Mouse (Mus musculus): ENCODE measurements at regions not wholly inside any gene's neighbourhood (a gene's known extent, or its start where the extent isn't known, plus 50 kb on each side); places are given as distances from the start of the nearest gene placed in this dataset.

GRCm38 (mm10) chr14:104676810-104677209, 154.4 kb upstream of the Rnf219 start:
- DNase-seq (ENCODE audit: low spot score in 2 of 2): no peak

GRCm38 (mm10) chr14:104661696-104662095, 139.3 kb upstream of the Rnf219 start:
- DNase-seq (ENCODE audit: low spot score in 2 of 2): no peak

- DNase-seq (ENCODE audit: low spot score in 2 of 2): no peak
Measured at GRCm38 (mm10) chr14:104658751-104659150, 136.3 kb upstream of the Rnf219 start.

GRCm38 (mm10) chr14:104649980-104650379, 127.5 kb upstream of the Rnf219 start:
- DNase-seq (ENCODE audit: low spot score in 2 of 2): no peak

GRCm38 (mm10) chr14:104644626-104645025, 122.2 kb upstream of the Rnf219 start:
- DNase-seq (ENCODE audit: low spot score in 2 of 2): no peak

GRCm38 (mm10) chr14:104642783-104643182, 120.3 kb upstream of the Rnf219 start:
- no peak for DNase-seq (ENCODE audit: low spot score in 2 of 2)

- no peak for DNase-seq (ENCODE audit: low spot score in 2 of 2)
Measured at GRCm38 (mm10) chr14:104639300-104639699, 116.9 kb upstream of the Rnf219 start.

- no peak for DNase-seq (ENCODE audit: low spot score in 2 of 2)
Measured at GRCm38 (mm10) chr14:104611467-104611866, 89.0 kb upstream of the Rnf219 start.

GRCm38 (mm10) chr14:104610378-104610777, 87.9 kb upstream of the Rnf219 start:
- no peak for DNase-seq (ENCODE audit: low spot score in 2 of 2)

- no peak for DNase-seq (ENCODE audit: low spot score in 2 of 2)
Measured at GRCm38 (mm10) chr14:104594851-104595250, 72.4 kb upstream of the Rnf219 start.
